Mouse (Mus musculus): Measurements from ENCODE around the gene Dkk2. TPM values are rescaled to one million over a fixed set of nuclear protein-coding genes. Genes with fewer than 3 reads are reported as not detected.
"Not testable (repeated sequence)": the region's sequence is repeated elsewhere in the genome, so short reads cannot be mapped to it uniquely, and the experiment has no call there.

Gene Dkk2
- under 1 TPM; 0.29 to 0.55 TPM for total RNA-seq (2021)

DNA sequence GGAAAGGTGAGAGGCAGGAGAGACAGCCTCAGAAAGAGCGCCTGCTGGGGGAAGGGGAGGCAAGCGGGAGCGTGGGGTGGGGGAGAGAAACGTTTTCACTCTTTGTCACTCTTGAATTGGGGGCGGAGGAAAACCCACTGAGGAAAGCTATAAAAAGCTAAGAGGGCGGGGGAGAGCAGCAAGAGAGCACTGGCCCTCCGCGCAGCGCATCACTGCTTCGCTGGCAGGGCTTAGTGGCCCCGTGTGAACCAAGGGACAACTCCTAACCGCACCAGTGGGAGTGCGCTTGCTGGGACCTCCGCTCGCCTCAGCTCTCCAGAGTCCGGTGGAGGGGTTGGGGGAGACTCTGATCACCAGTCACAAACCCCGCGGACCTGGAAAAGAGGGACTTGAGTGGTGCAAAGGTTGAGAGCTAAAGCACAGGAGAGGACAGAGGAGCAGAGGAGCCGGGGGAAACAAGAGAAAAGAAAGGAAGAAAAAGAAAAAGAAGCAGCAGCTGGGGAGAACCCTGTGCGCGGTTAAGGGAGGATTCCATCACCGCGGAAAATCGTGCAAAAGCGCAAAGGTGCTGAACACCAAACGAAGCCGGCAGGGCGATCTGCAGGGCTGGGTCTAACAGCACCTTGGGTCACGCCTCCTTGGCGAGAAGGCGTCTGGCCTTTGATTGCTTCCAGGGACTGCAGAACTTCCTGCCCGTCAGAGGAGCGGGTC is at the start of gene Dkk2:
Dkk2 (plus strand) TSS at position 181 of the 711 bp plus-strand sequence.
- intact Hi-C loops (cut with DNase I) = loop anchor here (5.0 to 10.0 kb wide), 3 partner anchors 108 to 490 kb away; no protein-coding TSS in a partner anchor
- DNase-seq = no peak

DNA sequence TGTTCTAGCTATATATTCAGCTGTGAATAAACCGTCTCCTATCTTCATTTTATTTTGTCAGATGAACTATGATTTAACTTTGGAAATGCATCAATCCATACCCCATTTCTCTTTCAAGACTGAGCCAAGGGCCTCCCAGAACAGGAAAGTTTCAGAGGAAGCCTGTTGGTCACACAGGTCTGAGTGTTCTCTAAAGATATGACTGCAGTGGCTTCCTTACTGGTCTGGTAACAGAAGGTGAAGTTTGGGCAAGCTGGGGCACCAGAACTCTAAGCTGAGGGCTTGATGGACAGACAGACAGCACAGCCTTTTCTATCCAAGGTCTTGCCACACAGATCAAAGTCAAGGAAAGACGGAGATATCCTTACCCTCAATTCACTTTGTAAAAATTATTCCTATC is 48.4 kb upstream of the Dkk2 start:
- no peak for DNase-seq
- intact Hi-C loops (cut with DNase I) = no loop called here

GRCm38 (mm10) chr3:132037670-132038069 is 47.4 kb upstream of the Dkk2 start:
- no peak for DNase-seq
- intact Hi-C loops (cut with DNase I) = no loop called here

DNA sequence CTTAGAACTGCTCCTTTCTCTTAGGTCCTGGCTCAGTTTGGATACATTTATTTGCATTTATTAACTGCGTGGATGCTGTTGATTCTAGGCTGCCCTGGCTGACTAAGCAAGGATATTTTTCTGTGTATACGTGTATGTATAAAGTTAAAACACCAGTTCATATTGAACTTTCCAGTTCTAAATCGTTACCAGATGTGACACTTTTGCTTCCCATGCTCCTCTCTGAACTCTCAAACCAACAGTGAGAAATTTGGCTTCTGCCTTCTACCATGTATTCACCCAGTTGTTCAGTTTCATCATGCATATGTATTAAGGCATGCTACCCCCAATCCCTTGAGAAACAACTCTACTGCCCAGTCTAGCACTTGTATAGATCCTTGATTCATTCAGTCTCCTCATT is 45.0 kb upstream of the Dkk2 start:
- no peak for DNase-seq
- intact Hi-C loops (cut with DNase I) = no loop called here

DNA sequence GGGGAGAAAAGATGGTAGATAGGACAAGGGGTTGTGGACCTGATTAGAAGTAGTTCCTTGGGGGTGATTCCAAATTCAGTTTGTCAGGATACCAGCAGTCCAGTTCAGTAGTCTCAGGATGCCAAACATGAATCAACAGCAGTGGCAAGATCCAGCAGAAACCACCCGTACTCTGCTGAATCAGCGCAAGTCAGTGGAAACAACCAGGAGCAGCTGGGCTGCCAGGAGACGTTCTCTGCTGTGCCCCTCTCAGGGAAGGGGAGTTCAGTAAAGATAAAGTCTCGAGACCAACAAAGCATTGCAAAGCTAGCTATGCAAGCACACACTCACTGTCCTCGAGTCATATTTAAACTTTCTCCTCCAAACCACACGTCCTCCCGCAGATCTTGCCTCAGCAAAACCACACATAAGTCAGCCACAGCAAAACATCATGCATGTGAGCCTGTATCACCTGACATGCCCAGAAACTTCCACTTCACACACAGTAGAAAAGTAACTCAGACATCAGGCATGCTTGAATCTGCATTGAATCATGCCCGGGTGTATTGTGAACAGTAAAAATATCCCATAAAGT is 34.1 kb upstream of the Dkk2 start:
- intact Hi-C loops (cut with DNase I) = no loop called here
- DNase-seq = no peak

DNA sequence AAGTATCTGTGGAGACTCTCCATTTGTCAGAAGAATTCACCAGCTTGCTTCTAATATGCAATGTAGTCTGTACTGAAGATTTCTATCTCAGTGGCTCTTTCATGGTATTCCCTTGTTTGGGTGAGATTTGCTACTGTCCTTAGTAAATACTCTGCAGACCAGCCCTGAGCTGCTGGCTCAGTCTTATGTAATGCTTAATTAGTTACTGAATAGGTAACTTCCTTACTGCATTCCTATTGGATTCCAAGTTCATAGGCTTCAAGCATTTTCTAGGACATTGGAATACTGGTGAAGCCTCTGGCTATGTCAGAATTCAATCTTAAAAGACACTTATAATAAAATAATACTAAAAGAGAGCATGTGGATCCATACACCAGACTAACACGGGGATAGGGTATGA is 22.3 kb upstream of the Dkk2 start:
- intact Hi-C loops (cut with DNase I) = not testable (repeated sequence)

GRCm38 (mm10) chr3:132063374-132063773 is 21.7 kb upstream of the Dkk2 start:
- DNase-seq = no peak
- intact Hi-C loops (cut with DNase I) = no loop called here

More for the DNA sequence above, 22.3 kb upstream of the Dkk2 start:
- DNase-seq = not testable (repeated sequence)

DNA sequence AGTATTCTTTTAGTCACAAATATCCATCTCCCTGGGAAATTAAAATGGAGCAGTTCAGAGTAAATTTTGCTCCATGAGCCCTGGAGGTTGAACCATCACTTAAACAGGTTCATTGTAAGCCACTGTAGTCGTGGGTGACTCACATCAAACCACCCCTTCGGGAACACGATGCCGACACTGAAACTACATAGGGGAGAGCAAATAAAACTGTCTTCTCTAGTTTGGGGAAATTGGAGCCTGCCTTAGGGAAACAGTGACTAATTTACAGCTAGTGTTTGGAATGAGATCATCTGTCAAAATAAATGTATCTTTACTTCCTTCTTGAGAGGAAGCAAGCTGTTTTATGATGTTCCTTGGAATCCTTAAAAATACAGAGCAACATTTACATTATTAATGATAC is 21.1 kb upstream of the Dkk2 start:
- DNase-seq = no peak
- intact Hi-C loops (cut with DNase I) = no loop called here

GRCm38 (mm10) chr3:132064920-132065319 is 20.2 kb upstream of the Dkk2 start:
- DNase-seq = no peak
- intact Hi-C loops (cut with DNase I) = no loop called here

- DNase-seq = no peak
- intact Hi-C loops (cut with DNase I) = no loop called here
These were observed 14.1 kb upstream of the Dkk2 start for GRCm38 (mm10) chr3:132070949-132071348.

- DNase-seq = peak; percentile 35 to 61
- intact Hi-C loops (cut with DNase I) = loop anchor here (10.0 kb wide), 2 partner anchors 269 to 489 kb away; no protein-coding TSS in a partner anchor
These were observed 1.1 kb upstream of the Dkk2 start for GRCm38 (mm10) chr3:132084018-132084417.

DNA sequence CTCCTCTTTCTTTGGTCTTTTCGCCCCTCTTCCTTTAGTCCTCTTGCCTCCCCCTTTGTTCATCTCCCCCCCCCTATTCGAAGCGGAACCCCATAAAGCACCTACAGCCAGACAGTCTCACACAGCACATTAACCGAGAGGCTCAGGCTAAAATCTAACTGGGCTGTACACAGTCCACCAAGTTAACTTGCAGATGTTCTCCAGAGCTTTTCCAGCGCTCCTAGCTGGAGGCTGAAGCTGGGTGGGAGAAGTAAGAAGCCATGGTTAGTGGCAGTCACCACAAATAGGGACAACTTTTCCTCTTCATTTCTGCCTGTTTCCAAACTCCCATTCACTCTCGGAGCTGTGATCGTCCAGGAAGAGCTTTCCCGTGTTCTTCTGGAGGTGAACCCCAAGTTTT is 412 bp upstream of the Dkk2 start:
- DNase-seq = no peak
- intact Hi-C loops (cut with DNase I) = loop anchor here (5.0 to 10.0 kb wide), 3 partner anchors 107 to 490 kb away; no protein-coding TSS in a partner anchor

DNA sequence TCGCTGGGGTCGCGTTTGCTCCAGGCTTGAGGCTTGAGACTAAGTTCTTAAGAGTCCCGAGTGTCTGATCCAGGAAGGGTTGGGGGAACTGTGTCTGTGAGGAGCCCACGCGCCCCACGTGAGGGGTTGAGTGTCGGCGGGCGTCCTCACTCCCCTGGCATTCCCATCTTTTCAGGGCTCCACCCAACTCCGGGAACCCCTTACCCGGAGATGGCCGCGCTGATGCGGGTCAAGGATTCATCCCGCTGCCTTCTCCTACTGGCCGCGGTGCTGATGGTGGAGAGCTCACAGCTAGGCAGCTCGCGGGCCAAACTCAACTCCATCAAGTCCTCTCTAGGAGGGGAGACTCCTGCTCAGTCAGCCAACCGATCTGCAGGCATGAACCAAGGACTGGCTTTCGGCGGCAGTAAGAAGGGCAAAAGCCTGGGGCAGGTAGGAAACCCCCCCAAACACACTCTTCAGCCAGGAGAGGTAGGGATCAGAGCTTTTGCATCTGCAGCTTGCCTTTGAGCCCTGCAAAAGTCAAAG is 795 bp downstream of the Dkk2 start:
- intact Hi-C loops (cut with DNase I) = loop anchor here (5.0 to 10.0 kb wide), 3 partner anchors 109 to 491 kb away; no protein-coding TSS in a partner anchor
- no peak for DNase-seq

- DNase-seq = no peak
- intact Hi-C loops (cut with DNase I) = loop anchor here (5.0 to 10.0 kb wide), 3 partner anchors 109 to 492 kb away; no protein-coding TSS in a partner anchor
These were observed 1.4 kb downstream of the Dkk2 start for GRCm38 (mm10) chr3:132086461-132086860.

GRCm38 (mm10) chr3:132087011-132087486 is 2.0 kb downstream of the Dkk2 start:
- intact Hi-C loops (cut with DNase I) = loop anchor here (5.0 to 10.0 kb wide), 3 partner anchors 110 to 492 kb away; no protein-coding TSS in a partner anchor
- DNase-seq = no peak

GRCm38 (mm10) chr3:132092983-132093382 is 7.9 kb downstream of the Dkk2 start:
- intact Hi-C loops (cut with DNase I) = no loop called here
- no peak for DNase-seq

- no peak for DNase-seq
- intact Hi-C loops (cut with DNase I) = no loop called here
These were observed 11.2 kb downstream of the Dkk2 start for GRCm38 (mm10) chr3:132096296-132096695.

- DNase-seq = no peak
- intact Hi-C loops (cut with DNase I) = no loop called here
These were observed 15.7 kb downstream of the Dkk2 start for GRCm38 (mm10) chr3:132100746-132101145.

DNA sequence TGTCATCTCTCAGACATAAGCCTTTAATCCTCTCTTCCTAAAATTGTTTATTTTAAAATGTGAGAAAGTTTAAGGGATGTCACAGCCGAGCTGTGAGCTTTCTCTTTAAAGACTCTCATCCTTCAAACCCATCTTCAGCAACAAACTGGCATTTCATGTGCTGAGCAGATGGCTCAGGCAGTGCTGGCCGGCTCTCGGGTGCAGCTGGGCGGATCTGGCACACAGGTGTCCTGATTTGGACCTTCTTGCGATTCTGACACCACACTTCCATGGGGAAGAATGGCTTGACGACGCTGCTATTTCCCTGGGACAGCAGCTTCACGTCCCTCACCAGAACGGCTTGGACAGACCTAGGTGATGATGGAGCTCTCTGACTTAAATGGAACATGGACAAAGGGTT is 17.9 kb downstream of the Dkk2 start:
- DNase-seq = no peak
- intact Hi-C loops (cut with DNase I) = no loop called here

GRCm38 (mm10) chr3:132103454-132103853 is 18.4 kb downstream of the Dkk2 start:
- intact Hi-C loops (cut with DNase I) = no loop called here
- DNase-seq = no peak

DNA sequence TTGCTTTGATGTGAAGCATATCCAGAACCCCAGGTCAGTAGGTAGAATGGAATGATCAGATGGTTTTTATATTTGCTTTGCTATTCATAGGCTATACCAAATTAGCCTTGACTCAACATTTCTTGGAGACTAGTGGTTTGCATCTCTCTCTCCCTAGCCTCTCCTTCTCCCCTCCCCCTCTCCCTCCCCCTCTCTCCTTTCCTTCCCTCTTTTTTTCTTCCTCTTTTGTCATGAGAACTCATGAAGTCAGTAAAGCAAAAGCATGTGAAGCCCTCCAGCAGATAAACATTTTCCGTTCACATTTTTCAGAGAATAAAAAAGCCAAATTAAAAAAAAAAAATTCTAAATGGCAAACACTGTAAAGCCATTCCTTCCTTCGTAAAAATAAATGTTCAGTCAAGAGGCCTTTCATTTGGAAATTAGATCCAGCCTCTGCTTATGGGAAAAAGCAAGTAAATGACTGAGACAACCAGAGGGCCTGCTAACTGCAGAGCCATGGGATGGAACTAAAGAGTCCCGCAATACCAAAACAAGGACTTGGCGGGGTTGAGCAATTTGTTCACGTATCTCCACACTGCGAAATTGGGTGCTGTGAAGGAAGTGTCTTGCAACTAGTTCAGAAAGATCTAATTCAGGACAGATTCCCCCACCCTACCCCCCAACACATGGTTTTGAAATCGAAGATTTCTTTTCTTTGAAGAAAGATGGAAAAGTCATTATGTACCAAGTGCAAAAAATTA is 30.9 kb downstream of the Dkk2 start:
- intact Hi-C loops (cut with DNase I) = no loop called here
- DNase-seq = no peak

Measured in heart, postnatal 10 days (tissue).